Mouse (Mus musculus) liver, embryonic 14.5 days (tissue): ENCODE results near the gene Ahsg. TPM values are rescaled to one million over a fixed set of nuclear protein-coding genes. Genes with fewer than 3 reads are reported as not detected.

Experiments
- ATAC-seq: fragments of 200-750 bp; cut with Nextera tagmentation; 2 replicates; pipeline ENCODE4 v1.8.0; 2017; ENCODE audit warnings: moderate number of reproducible peaks, mild to moderate bottlenecking, moderate library complexity; ENCODE audit not compliant: insufficient read depth
- DNase-seq, 3 experiments: peaks; one replicate each; pipeline ENCODE4 v3.0.0-alpha.2; 2012 to 2013; ENCODE audit warnings: low read depth in 3 of 3, low spot score in 3 of 3
- H3K27ac ChIP-seq: fragments of 300-500 bp; sonication (generic); 2 replicates; pipeline ENCODE4 v1.5.1; 2014; ENCODE audit warnings: moderate library complexity, mild to moderate bottlenecking, control low read depth, inconsistent platforms
- H3K27me3 ChIP-seq: fragments of 300-500 bp; sonication (generic); 2 replicates; pipeline ENCODE4 v1.6.1; 2014; ENCODE audit warnings: mild to moderate bottlenecking, low read length, moderate library complexity; ENCODE audit not compliant: control insufficient read depth, insufficient read depth
- H3K36me3 ChIP-seq: fragments of 300-500 bp; sonication (generic); replicated peaks from 2 replicates; pipeline ENCODE4 v1.6.1; 2014; ENCODE audit warnings: low read depth; ENCODE audit not compliant: control insufficient read depth, insufficient read depth
- H3K4me1 ChIP-seq, 2 experiments: fragments of 200-500 bp in 1 of 2; fragments of 300-500 bp in 1 of 2; sonication (generic) in 1 of 2; replicated peaks; 2 replicates each; pipeline ENCODE4 v1.6.1; 2012 to 2014; ENCODE audit warnings: antibody characterized with exemption in 1 of 2, inconsistent platforms in 1 of 2, low read length in 1 of 2; ENCODE audit not compliant: control insufficient read depth in 2 of 2, insufficient read depth in 2 of 2
- H3K4me2 ChIP-seq: fragments of 300-500 bp; sonication (generic); 2 replicates; pipeline ENCODE4 v1.6.1; 2014; ENCODE audit warnings: low read depth, mild to moderate bottlenecking, control low read depth, moderate library complexity
- H3K4me3 ChIP-seq, 2 experiments: fragments of 200-500 bp in 1 of 2; fragments of 300-500 bp in 1 of 2; sonication (generic) in 1 of 2; 2 replicates each; pipeline ENCODE4 v1.5.1; 2012 to 2014; ENCODE audit warnings: low read depth in 2 of 2, low read length in 2 of 2, mild to moderate bottlenecking in 2 of 2, control low read depth in 1 of 2, inconsistent platforms in 1 of 2, moderate library complexity in 1 of 2; ENCODE audit not compliant: insufficient read depth in 1 of 2
- H3K9ac ChIP-seq: fragments of 300-500 bp; sonication (generic); replicated peaks from 2 replicates; pipeline ENCODE4 v1.6.1; 2014; ENCODE audit warnings: mild to moderate bottlenecking, control low read depth, moderate library complexity
- H3K9me3 ChIP-seq: fragments of 300-500 bp; sonication (generic); 2 replicates; pipeline ENCODE4 v1.6.1; 2016; ENCODE audit warnings: low read length, mixed read lengths; ENCODE audit not compliant: control insufficient read depth
- CTCF ChIP-seq: IDR thresholded peaks from 2 replicates; pipeline ENCODE4 v1.5.1; 2016; ENCODE audit warnings: antibody characterized with exemption, low read depth, control low read depth
- EP300 ChIP-seq: IDR thresholded peaks from 2 replicates; pipeline ENCODE4 v1.6.1; 2016; ENCODE audit warnings: antibody characterized with exemption, low read depth
- WGBS: fragments of 180-500 bp; shearing (Covaris S2); extraction: QIAGEN DNeasy Blood & Tissue Kit; methylation state at CpG from one replicate; pipeline ENCODE4 v1.1.7; 2014; ENCODE audit not compliant: insufficient replicate concordance; 5-methylcytosine and 5-hydroxymethylcytosine counted together
- polyA plus RNA-seq, 2 experiments: library from polyadenylated mRNA; depleted of rRNA in 1 of 2; stranded (reverse) in 1 of 2; unstranded in 1 of 2; fragments of >200 nt; fragmentation: Nextera tagmentation in 1 of 2; extraction: Ambion mirVana in 1 of 2; gene quantifications; 2 replicates each; pipeline versions ENCODE4 v1.2.1 to v1.2.3; 2012 to 2014

Ahsg gene
- polyA plus RNA-seq, 2 experiments, result 1,143 to 1,153 TPM

GRCm38 (mm10) chr16:22847686-22848085 is 43.4 kb upstream of the Ahsg start:
- ATAC-seq (no peak), DNase-seq (no peak)
- no peak for TF ChIP-seq EP300
- no peak for TF ChIP-seq CTCF
- Histone ChIP-seq H3K9me3 (no peaks in the 10 kb centered on the region), H3K27ac (no peak overlapping the region), H3K27me3 (no peaks in the 10 kb centered on the region), H3K4me3 (no peak overlapping the region), H3K36me3 (peaks cover 12% of the 10 kb centered on the region), H3K9ac (no peak overlapping the region), H3K4me1 (peaks cover 19 to 25% of the 10 kb centered on the region in 2 experiments), H3K4me2 (no peak overlapping the region)
- WGBS, result 82% methylated on average over 1 of the region's 1 CpGs

GRCm38 (mm10) chr16:22848331-22848730 is 42.7 kb upstream of the Ahsg start:
- 76% methylated on average over 1 of the region's 1 CpGs for WGBS
- no peaks in the 10 kb centered on the region for H3K9me3 ChIP-seq
- TF ChIP-seq EP300, result no peak
- TF ChIP-seq CTCF, result no peak
- peaks cover 22 to 28% of the 10 kb centered on the region in 2 experiments for H3K4me1 ChIP-seq
- no peak overlapping the region for H3K4me2 ChIP-seq
- no peaks in the 10 kb centered on the region for H3K27me3 ChIP-seq
- peaks cover 14% of the 10 kb centered on the region for H3K36me3 ChIP-seq
- no peak overlapping the region for H3K9ac ChIP-seq
- H3K4me3 ChIP-seq, result no peak overlapping the region
- ATAC-seq, result no peak
- no peak for DNase-seq
- no peak overlapping the region for H3K27ac ChIP-seq

DNA sequence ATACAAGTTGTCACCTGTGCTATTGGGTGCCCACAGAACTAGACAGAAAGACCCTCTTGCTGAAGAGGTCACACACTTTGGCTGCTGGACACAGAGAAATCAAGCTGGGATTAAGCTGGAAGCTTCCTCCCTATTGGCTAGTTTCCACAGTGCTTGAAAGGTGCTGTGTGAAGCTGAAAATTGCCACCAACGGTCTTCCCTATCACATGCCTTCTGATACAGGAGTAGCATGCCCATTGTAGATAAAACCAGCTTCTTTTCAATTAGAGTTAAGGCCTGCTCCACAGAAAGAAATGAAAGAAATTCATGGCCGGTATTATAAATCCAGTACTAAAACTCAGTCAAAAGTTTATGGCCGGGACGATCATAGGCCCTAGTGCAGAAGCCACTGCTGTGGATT is 38.4 kb upstream of the Ahsg start:
- Histone ChIP-seq H3K4me1 (peaks cover 35 to 37% of the 10 kb centered on the region in 2 experiments), H3K27ac (peak overlapping the region; percentile 64), H3K27me3 (no peaks in the 10 kb centered on the region), H3K9ac (peak overlapping the region; percentile 48), H3K4me2 (peak overlapping the region; percentile 76), H3K4me3 (peak overlapping the region in 1 of 2 experiments; percentile 18; a peak in 2 of 4 replicates), H3K36me3 (peaks cover 24% of the 10 kb centered on the region), H3K9me3 (no peaks in the 10 kb centered on the region)
- TF ChIP-seq EP300 (peak; percentile 86), CTCF (no peak)
- WGBS, result 43% methylated on average over 4 of the region's 4 CpGs
- peak; percentile 41 to 52 (median 44) for DNase-seq
- ATAC-seq, result no peak

DNA sequence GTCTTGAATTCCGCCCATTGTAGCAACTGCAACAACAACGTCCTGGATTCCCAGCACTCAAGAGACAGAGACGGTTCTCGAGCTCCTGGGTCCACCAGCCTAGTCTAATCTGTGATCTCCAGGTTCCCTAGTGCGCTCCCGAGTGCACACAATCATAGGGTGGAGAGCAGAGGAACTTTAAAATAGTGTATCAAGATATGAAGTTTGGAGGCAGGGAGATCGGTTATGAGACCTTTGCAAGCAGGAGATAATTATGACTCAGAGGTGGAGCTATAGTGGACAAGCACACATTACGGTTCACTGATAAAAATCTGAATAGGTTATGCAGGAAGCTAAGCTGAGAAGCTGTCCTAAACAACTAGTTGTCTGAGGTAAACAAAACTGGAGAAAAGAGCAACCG is 34.3 kb upstream of the Ahsg start:
- WGBS, result 3% methylated on average over 9 of the region's 9 CpGs
- Histone ChIP-seq H3K9ac (peak overlapping the region; percentile 77), H3K4me3 (peak overlapping the region; percentile 68 to 84), H3K27ac (peak overlapping the region; percentile 97), H3K4me2 (peak overlapping the region; percentile 97), H3K36me3 (peaks cover 22% of the 10 kb centered on the region), H3K9me3 (no peaks in the 10 kb centered on the region), H3K4me1 (peaks cover 38 to 39% of the 10 kb centered on the region in 2 experiments), H3K27me3 (no peaks in the 10 kb centered on the region)
- DNase-seq (peak; percentile 62 to 66 (median 63)), ATAC-seq (peak; percentile 32)
- TF ChIP-seq CTCF (no peak), EP300 (peak; percentile 71)

DNA sequence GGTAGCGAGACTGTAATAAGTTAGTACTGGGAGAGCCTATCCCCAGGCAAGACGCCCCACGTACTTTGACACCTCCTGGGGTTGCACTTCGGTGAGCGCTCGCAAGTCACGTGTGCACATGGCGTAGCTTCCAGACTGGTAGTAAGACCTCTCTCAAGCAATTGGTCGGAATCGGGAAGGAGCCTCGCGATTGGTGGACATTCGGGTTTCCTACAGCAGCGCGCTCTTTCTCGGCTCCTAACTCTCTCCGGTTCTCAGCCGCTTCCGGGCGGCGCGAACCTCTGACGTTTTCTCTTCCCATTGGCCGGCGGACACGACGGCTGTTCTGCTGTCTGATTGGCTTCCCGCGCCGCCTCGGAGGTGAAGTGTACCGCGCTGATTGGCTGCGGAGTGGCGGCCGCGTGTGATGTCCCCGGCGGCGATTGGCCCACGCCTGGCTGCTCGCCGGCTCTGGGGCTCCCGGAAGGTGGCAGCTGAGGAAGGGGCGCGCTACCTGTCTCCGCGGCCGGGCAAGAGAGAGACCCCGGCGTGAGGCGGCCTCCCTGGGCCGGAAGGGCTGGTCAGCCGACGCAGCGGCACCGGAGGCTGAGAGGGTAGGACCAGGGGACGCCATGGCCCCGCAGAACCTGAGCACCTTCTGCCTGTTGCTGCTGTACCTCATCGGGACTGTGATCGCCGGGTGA is 33.5 kb upstream of the Ahsg start, which contains the start of the genes Tbccd1 and Dnajb11:
Tbccd1 (minus strand) TSS at position 239 of the 683 bp plus-strand sequence.
Dnajb11 (plus strand) TSS at position 415 of the 683 bp plus-strand sequence.
- H3K27ac ChIP-seq, result peak within 1 kb of the TSS; percentile 97
- peak within 1 kb of the TSS; percentile 85 for H3K9ac ChIP-seq
- no peak for TF ChIP-seq CTCF
- TF ChIP-seq EP300, result no peak
- H3K36me3 ChIP-seq, result peaks cover 23% of the 10 kb centered on the region
- DNase-seq, result peak; percentile 98 to 99 (median 98)
- H3K4me3 ChIP-seq, result peak within 1 kb of the TSS; percentile 68 to 88
- H3K9me3 ChIP-seq, result no peaks in the 10 kb centered on the region
- no peaks in the 10 kb centered on the region for H3K27me3 ChIP-seq
- H3K4me2 ChIP-seq, result peak within 1 kb of the TSS; percentile 97
- peak; percentile 96 for ATAC-seq
- WGBS, result under 1% methylated on average over 62 of the region's 62 CpGs
- peaks cover 31 to 32% of the 10 kb centered on the region in 2 experiments for H3K4me1 ChIP-seq
